Mouse (Mus musculus) liver, adult (tissue): ENCODE measurements around the gene Ywhab.

ENCODE experiments used
- GATA4 ChIP-seq: IDR thresholded peaks from 2 replicates; pipeline ENCODE4 v1.6.1; 2014; ENCODE audit warnings: mild to moderate bottlenecking, low read length; ENCODE audit not compliant: insufficient replicate concordance

Ywhab gene

GRCm38 (mm10) chr2:164040949-164041348 lies 46.2 kb downstream of the Ywhab start:
- no peak for TF ChIP-seq GATA4

DNA sequence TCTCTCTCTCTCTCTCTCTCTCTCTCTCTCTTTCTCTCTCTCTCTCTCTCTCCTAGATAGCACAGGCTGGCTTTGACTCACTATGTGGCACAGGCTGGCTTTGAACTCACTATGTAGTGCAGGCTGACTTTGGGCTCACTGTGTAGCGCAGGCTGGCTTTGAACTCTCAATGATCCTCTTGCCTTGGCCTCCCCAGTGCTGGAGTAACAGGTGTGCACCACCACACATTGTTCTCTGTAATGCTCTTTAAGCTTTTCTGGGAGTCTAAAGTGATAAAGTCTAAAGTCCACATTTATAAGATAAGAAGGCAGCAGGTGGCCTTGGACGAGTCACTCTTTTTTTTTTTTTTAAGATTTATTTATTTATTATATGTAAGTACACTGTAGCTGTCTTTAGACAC lies 46.8 kb downstream of the Ywhab start:
- no peak for TF ChIP-seq GATA4

- no peak for TF ChIP-seq GATA4
Measured at GRCm38 (mm10) chr2:164047197-164047690, 52.5 kb downstream of the Ywhab start.

GRCm38 (mm10) chr2:164053767-164054166 lies 59.0 kb downstream of the Ywhab start:
- no peak for TF ChIP-seq GATA4

GRCm38 (mm10) chr2:164054671-164055070 lies 59.9 kb downstream of the Ywhab start:
- TF ChIP-seq GATA4: no peak

DNA sequence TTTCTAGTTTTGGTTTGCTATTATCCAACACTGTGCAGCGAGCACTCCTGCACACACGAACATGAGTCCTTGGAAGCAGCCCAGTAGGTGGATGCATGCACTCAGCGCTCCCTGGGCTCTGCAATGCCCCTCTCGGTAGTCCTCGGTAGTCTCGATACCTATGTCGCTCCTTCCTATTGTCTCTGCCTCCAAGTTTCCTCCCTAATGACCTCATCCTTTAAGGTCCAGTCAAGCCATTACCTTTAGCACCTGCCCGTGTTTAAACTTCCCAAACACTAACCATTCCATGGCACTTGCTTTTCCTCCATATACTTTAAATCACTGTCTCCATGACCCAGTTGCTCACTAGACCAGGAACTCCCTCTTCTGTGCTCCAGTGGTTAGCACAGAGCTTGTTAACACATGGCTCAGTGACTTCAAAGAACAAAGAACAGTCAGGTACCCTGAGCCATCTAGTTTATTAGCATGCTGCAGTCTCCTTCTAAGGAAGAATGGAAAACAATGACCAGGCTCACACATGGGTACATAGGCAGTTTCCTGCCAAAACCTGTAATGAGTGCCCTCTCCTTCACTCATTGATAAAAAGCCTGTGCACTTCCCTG lies 65.0 kb downstream of the Ywhab start:
- TF ChIP-seq GATA4: no peak
